Mouse (Mus musculus) CH12F3 (cell line): ENCODE data around the gene Tent4a.

ENCODE experiments used
- in situ Hi-C: fragments of 300-500 bp; cut with MboI; formaldehyde crosslinking; loops from 2 replicates; pipeline ENCODE4 v1.14.3; 2020; ENCODE audit warnings: low sequenced_read_pairs

Tent4a gene

GRCm38 (mm10) chr13:69547488-69548180, 13.2 kb upstream of the Tent4a start:
- in situ Hi-C loops, result loop anchor here (10.0 kb wide), 1 partner anchor 87 kb away; no protein-coding TSS in a partner anchor

GRCm38 (mm10) chr13:69545019-69545418, 10.6 kb upstream of the Tent4a start:
- in situ Hi-C loops, result loop anchor here (10.0 kb wide), 1 partner anchor 90 kb away; no protein-coding TSS in a partner anchor

GRCm38 (mm10) chr13:69543595-69543994, 9.2 kb upstream of the Tent4a start:
- in situ Hi-C loops, result loop anchor here (10.0 kb wide), 1 partner anchor 91 kb away; no protein-coding TSS in a partner anchor

GRCm38 (mm10) chr13:69542571-69543352, 8.3 kb upstream of the Tent4a start:
- in situ Hi-C loops, result loop anchor here (10.0 kb wide), 1 partner anchor 92 kb away; no protein-coding TSS in a partner anchor

GRCm38 (mm10) chr13:69541776-69542175, 7.4 kb upstream of the Tent4a start:
- in situ Hi-C loops, result loop anchor here (10.0 kb wide), 1 partner anchor 93 kb away; no protein-coding TSS in a partner anchor

GRCm38 (mm10) chr13:69541209-69541608, 6.8 kb upstream of the Tent4a start:
- in situ Hi-C loops, result loop anchor here (10.0 kb wide), 1 partner anchor 94 kb away; no protein-coding TSS in a partner anchor

GRCm38 (mm10) chr13:69538327-69538726, 3.9 kb upstream of the Tent4a start:
- in situ Hi-C loops, result no loop called here

GRCm38 (mm10) chr13:69537366-69537765, 2.9 kb upstream of the Tent4a start:
- in situ Hi-C loops, result no loop called here

GRCm38 (mm10) chr13:69536021-69536420, 1.6 kb upstream of the Tent4a start:
- in situ Hi-C loops, result no loop called here

- in situ Hi-C loops, result no loop called here
Measured at GRCm38 (mm10) chr13:69534654-69535551, 486 bp upstream of the Tent4a start.

- in situ Hi-C loops, result no loop called here
Measured at GRCm38 (mm10) chr13:69533405-69534333, 748 bp downstream of the Tent4a start, which contains the start of gene Nsun2. Nsun2 (plus strand) TSS chr13:69533746.

- in situ Hi-C loops, result no loop called here
Measured at GRCm38 (mm10) chr13:69532893-69533404, 1.5 kb downstream of the Tent4a start.

- in situ Hi-C loops, result no loop called here
Measured at GRCm38 (mm10) chr13:69532101-69532892, 2.1 kb downstream of the Tent4a start.

- in situ Hi-C loops, result no loop called here
Measured at GRCm38 (mm10) chr13:69531431-69531830, 3.0 kb downstream of the Tent4a start.

- in situ Hi-C loops, result no loop called here
Measured at GRCm38 (mm10) chr13:69530951-69531350, 3.5 kb downstream of the Tent4a start.

- in situ Hi-C loops, result no loop called here
Measured at GRCm38 (mm10) chr13:69530156-69530555, 4.3 kb downstream of the Tent4a start.

GRCm38 (mm10) chr13:69528531-69528930, 5.9 kb downstream of the Tent4a start:
- in situ Hi-C loops, result no loop called here

- in situ Hi-C loops, result no loop called here
Measured at GRCm38 (mm10) chr13:69525867-69526266, 8.6 kb downstream of the Tent4a start.
